Mouse (Mus musculus) Patski (cell line): Measurements from ENCODE around the gene Gm9837. TPM values are rescaled to one million over a fixed set of nuclear protein-coding genes. Genes with fewer than 3 reads are reported as not detected.

Experiments
- ATAC-seq: fragments of 100-300 bp; one replicate; pipeline ENCODE4 v1.8.0; 2021
- CTCF ChIA-PET: fragments of 350-600 bp; sonication (Branson Sonifier 250); formaldehyde crosslinking; loops from one replicate; lab custom pipeline; 2022; ENCODE audit warnings: inconsistent platforms; lab: Charles Lee
- POLR2A ChIA-PET: fragments of 350-600 bp; sonication (Branson Sonifier 250); formaldehyde crosslinking; loops from one replicate; lab custom pipeline; 2022; ENCODE audit warnings: antibody characterized with exemption, inconsistent platforms; lab: Charles Lee
- DNase-seq: peaks from one replicate; pipeline ENCODE4 v3.0.0-alpha.2; 2011; ENCODE audit warnings: low read depth, low spot score
- H3K27me3 ChIP-seq: fragments of 371-371 bp; one replicate; pipeline ENCODE4 v1.5.1; 2021
- CTCF ChIP-seq: fragments of 100-300 bp; IDR thresholded peaks from one replicate; pipeline ENCODE4 v1.5.1; 2021
- in situ Hi-C: fragments of 300-500 bp; cut with MboI; formaldehyde crosslinking; loops from 3 replicates; pipeline ENCODE4 v1.11.1; 2018; ENCODE audit warnings: low pct_unique_long_range_greater_than_20kb, mixed read lengths
- polyA plus RNA-seq: library from polyadenylated mRNA; unstranded; gene quantifications from one replicate; pipeline ENCODE4 v1.2.3, GENCODE M21; 2021

Gm9837 gene
- polyA plus RNA-seq, 1 experiment from 2014 or later, result not detected

- no peak for ATAC-seq
- DNase-seq, result no peak
- ChIA-PET POLR2A (no interaction called here), CTCF (interaction anchor here (1.2 to 2.0 kb wide), 2 partner anchors 9 to 16 kb away, joined by 5 read pairs; no protein-coding TSS in a partner anchor)
- no peak for TF ChIP-seq CTCF
- in situ Hi-C loops, result loop anchor here (25.0 kb wide), 1 partner anchor 430 kb away; the partner anchor contains the start of gene Slc22a5
- H3K27me3 ChIP-seq, result no peaks in the 10 kb centered on the region
Measured at GRCm38 (mm10) chr11:53457372-53457954, 12.8 kb downstream of the Gm9837 start.

GRCm38 (mm10) chr11:53456474-53457371 is 13.6 kb downstream of the Gm9837 start, which contains the start of the genes Gm10447 and Shroom1:
Gene Gm10447, minus strand, starts transcription at chr11:53457110.
Gene Shroom1, plus strand, starts transcription at chr11:53457205.
- no peak for ATAC-seq
- POLR2A ChIA-PET, result no interaction called here
- no peak for TF ChIP-seq CTCF
- in situ Hi-C loops, result loop anchor here (25.0 kb wide), 1 partner anchor 431 kb away; the partner anchor contains the start of gene Slc22a5
- H3K27me3 ChIP-seq, result no peaks in the 10 kb centered on the region
- CTCF ChIA-PET, result interaction anchor here (1.2 to 2.0 kb wide), 2 partner anchors 10 to 15 kb away, joined by 5 read pairs; no protein-coding TSS in a partner anchor
- DNase-seq, result no peak

DNA sequence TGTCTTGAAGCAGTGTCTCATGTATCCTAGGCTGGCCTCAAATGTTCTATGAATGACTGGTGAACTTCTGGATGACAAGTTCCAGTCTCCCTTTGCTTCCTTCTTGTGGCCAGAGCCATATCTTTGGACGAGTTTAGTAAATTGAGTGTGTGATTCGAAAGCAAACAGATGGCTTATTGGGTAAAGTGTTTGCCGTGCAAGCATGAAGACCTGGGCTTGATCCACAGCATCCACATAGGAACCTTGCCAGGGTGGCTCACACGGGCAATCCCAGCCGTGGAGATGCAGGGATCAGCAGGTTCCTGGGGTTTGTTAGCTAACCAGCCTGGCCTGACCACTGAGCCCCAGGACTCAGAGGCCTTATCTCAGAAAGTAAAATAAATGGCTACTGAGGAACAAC is 17.2 kb downstream of the Gm9837 start:
- DNase-seq (no peak), ATAC-seq (no peak)
- ChIA-PET POLR2A (no interaction called here), CTCF (interaction anchor here (1.3 kb wide), 1 partner anchor 21 kb away, joined by 3 read pairs; no protein-coding TSS in a partner anchor)
- H3K27me3 ChIP-seq, result no peaks in the 10 kb centered on the region
- TF ChIP-seq CTCF, result no peak
- in situ Hi-C loops, result loop anchor here (25.0 kb wide), 1 partner anchor 434 kb away; the partner anchor contains the start of gene Slc22a5

- no peaks in the 10 kb centered on the region for H3K27me3 ChIP-seq
- DNase-seq (no peak), ATAC-seq (no peak)
- ChIA-PET CTCF (no interaction called here), POLR2A (no interaction called here)
- in situ Hi-C loops, result loop anchor here (25.0 kb wide), 1 partner anchor 435 kb away; the partner anchor contains the start of gene Slc22a5
- TF ChIP-seq CTCF, result no peak
Measured at GRCm38 (mm10) chr11:53452396-53452795, 17.9 kb downstream of the Gm9837 start.

DNA sequence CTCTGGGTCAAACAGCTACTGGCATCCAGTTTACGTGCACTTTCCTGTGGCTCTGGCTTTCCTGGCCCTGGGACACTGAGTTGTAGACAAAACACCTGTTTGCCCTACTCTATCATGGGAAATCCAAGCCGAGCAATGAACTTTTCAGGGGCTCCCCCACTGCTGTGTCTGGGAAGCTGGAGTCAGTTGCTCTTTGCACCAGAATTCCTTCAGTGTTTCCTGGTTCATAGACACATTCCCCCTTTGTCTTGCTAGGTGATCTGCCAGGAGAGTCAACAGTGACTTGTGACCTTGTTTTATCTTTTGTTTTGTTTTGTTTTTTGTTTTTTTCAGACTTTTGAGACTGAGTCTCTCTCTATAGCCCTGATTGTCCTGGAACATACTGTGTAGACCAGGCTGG is 18.9 kb downstream of the Gm9837 start:
- CTCF ChIA-PET, result no interaction called here
- H3K27me3 ChIP-seq, result no peaks in the 10 kb centered on the region
- TF ChIP-seq CTCF, result no peak
- ATAC-seq (no peak), DNase-seq (no peak)
- POLR2A ChIA-PET, result no interaction called here
- in situ Hi-C loops, result loop anchor here (25.0 kb wide), 1 partner anchor 436 kb away; the partner anchor contains the start of gene Slc22a5

- H3K27me3 ChIP-seq, result no peaks in the 10 kb centered on the region
- no peak for TF ChIP-seq CTCF
- ChIA-PET POLR2A (no interaction called here), CTCF (no interaction called here)
- in situ Hi-C loops, result loop anchor here (25.0 kb wide), 1 partner anchor 437 kb away; the partner anchor contains the start of gene Slc22a5
- ATAC-seq (no peak), DNase-seq (no peak)
Measured at GRCm38 (mm10) chr11:53450070-53450705, 20.1 kb downstream of the Gm9837 start.

DNA sequence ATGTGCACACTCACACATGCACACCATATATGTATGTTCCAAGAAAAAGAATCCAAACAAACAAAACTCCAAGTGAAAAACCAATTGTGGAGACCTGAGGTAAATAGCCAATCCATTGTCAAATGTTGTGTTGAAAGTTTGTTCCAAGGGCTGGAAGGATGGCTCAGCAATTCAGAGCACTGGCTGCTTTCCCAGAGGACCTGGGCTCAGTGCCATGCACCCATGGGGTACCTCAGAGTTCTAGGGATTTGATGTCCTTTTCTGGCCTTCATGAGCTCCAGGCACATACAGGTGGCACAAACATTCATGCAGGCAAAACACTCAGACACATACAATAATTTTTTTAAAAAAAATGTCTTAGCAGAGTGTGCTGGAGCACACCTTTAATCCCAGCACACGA is 21.8 kb downstream of the Gm9837 start:
- in situ Hi-C loops, result no loop called here
- H3K27me3 ChIP-seq, result no peaks in the 10 kb centered on the region
- ATAC-seq (no peak), DNase-seq (no peak)
- no peak for TF ChIP-seq CTCF
- ChIA-PET POLR2A (no interaction called here), CTCF (no interaction called here)

DNA sequence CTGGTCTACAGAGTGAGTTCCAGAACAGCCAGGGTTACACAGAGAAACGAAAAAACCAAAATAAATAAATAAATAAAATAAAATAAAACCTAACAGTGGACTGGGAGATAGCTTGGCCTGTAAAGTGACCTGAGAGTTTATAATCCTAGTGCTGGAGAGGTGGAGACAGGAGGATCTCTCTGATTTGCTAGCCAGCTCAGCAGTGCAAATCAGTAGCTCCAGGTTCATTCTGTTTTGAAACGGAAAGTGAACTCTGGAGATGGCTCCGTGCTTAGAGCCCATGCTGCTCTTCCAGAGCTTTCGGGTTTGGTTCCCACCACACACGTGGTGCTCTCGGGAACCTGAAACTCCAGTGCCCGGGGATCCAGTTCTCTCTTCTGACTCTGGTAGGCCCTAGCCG is 22.3 kb downstream of the Gm9837 start:
- H3K27me3 ChIP-seq, result no peaks in the 10 kb centered on the region
- POLR2A ChIA-PET, result no interaction called here
- in situ Hi-C loops, result no loop called here
- CTCF ChIA-PET, result interaction anchor here (1.2 kb wide), 1 partner anchor 19 kb away, joined by 3 read pairs; no protein-coding TSS in a partner anchor
- ATAC-seq (no peak), DNase-seq (no peak)
- no peak for TF ChIP-seq CTCF

- in situ Hi-C loops, result no loop called here
- CTCF ChIA-PET, result interaction anchor here (2.3 kb wide), 1 partner anchor 14 kb away, joined by 8 read pairs; no protein-coding TSS in a partner anchor
- DNase-seq (no peak), ATAC-seq (no peak)
- no peak for TF ChIP-seq CTCF
- H3K27me3 ChIP-seq, result peaks cover 4% of the 10 kb centered on the region
- POLR2A ChIA-PET, result interaction anchor here (0.6 to 1.0 kb wide), 2 partner anchors 16 to 47 kb away, joined by 3 read pairs; no protein-coding TSS in a partner anchor
Measured at GRCm38 (mm10) chr11:53446183-53446582, 24.1 kb downstream of the Gm9837 start.

- ATAC-seq (no peak), DNase-seq (no peak)
- in situ Hi-C loops, result no loop called here
- POLR2A ChIA-PET, result interaction anchor here (1.0 kb wide), 1 partner anchor 16 kb away, joined by 3 read pairs; no protein-coding TSS in a partner anchor
- TF ChIP-seq CTCF, result no peak
- peaks cover 8% of the 10 kb centered on the region for H3K27me3 ChIP-seq
- CTCF ChIA-PET, result interaction anchor here (2.3 kb wide), 1 partner anchor 13 kb away, joined by 8 read pairs; no protein-coding TSS in a partner anchor
Measured at GRCm38 (mm10) chr11:53445562-53445961, 24.7 kb downstream of the Gm9837 start.
